Mouse (Mus musculus) forebrain, embryonic 11.5 days (tissue): ENCODE measurements around the gene Olfr819. TPM values are rescaled to one million over a fixed set of nuclear protein-coding genes. Genes with fewer than 3 reads are reported as not detected.

Experiments
- ATAC-seq: fragments of 200-750 bp; cut with Nextera tagmentation; replicated peaks from 2 replicates; pipeline ENCODE4 v1.8.0; 2017; ENCODE audit warnings: moderate TSS enrichment; ENCODE audit not compliant: low FRiP score
- DNase-seq: peaks from one replicate; pipeline ENCODE4 v3.0.0-alpha.2; 2017; ENCODE audit warnings: low spot score
- H3K27ac ChIP-seq: fragments of 300-500 bp; sonication (generic); 2 replicates; pipeline ENCODE4 v1.5.1; 2014; ENCODE audit warnings: low read depth, low read length
- H3K27me3 ChIP-seq: fragments of 300-500 bp; sonication (generic); 2 replicates; pipeline ENCODE4 v1.6.1; 2014; ENCODE audit warnings: mild to moderate bottlenecking, low read length, mixed read lengths; ENCODE audit not compliant: control insufficient read depth, insufficient read depth
- H3K36me3 ChIP-seq: fragments of 300-500 bp; sonication (generic); 2 replicates; pipeline ENCODE4 v1.6.1; 2014; ENCODE audit warnings: mild to moderate bottlenecking, low read length, moderate library complexity, mixed read lengths; ENCODE audit not compliant: control insufficient read depth, insufficient read depth
- H3K4me1 ChIP-seq: fragments of 300-500 bp; sonication (generic); replicated peaks from 2 replicates; pipeline ENCODE4 v1.6.1; 2014; ENCODE audit warnings: low read length, mixed read lengths; ENCODE audit not compliant: control insufficient read depth, insufficient read depth
- H3K4me2 ChIP-seq: fragments of 300-500 bp; sonication (generic); 2 replicates; pipeline ENCODE4 v1.6.1; 2014; ENCODE audit warnings: low read depth, mild to moderate bottlenecking, low read length, moderate library complexity, mixed read lengths; ENCODE audit not compliant: severe bottlenecking
- H3K4me3 ChIP-seq: fragments of 300-500 bp; sonication (generic); 2 replicates; pipeline ENCODE4 v1.5.1; 2014; ENCODE audit warnings: low read depth, low read length
- H3K9ac ChIP-seq: fragments of 300-500 bp; sonication (generic); 2 replicates; pipeline ENCODE4 v1.6.1; 2014; ENCODE audit warnings: low read length
- H3K9me3 ChIP-seq: fragments of 300-500 bp; sonication (generic); 2 replicates; pipeline ENCODE4 v1.6.1; 2016; ENCODE audit warnings: low read length, mixed read lengths; ENCODE audit not compliant: control insufficient read depth
- WGBS: fragments of 180-500 bp; shearing (Covaris S2); extraction: QIAGEN DNeasy Blood & Tissue Kit; methylation state at CpG from one replicate; pipeline ENCODE4 v1.1.7; 2014; 5-methylcytosine and 5-hydroxymethylcytosine counted together
- polyA plus RNA-seq: library from polyadenylated mRNA; unstranded; fragments of >200 nt; fragmentation: Nextera tagmentation; extraction: Ambion mirVana; gene quantifications from 2 replicates; pipeline ENCODE4 v1.2.1, GENCODE M21; 2014

Gene Olfr819
- polyA plus RNA-seq, 1 experiment from 2014 or later, result not detected

GRCm38 (mm10) chr10:129949000-129949399 is 18.1 kb downstream of the Olfr819 start, which contains the start of gene Olfr818:
TSS of gene Olfr818 (minus strand) at chr10:129949100.
- Histone ChIP-seq H3K27me3 (no peaks in the 10 kb centered on the region), H3K27ac (no peak within 1 kb of the TSS), H3K36me3 (no peaks in the 10 kb centered on the region), H3K4me2 (no peak within 1 kb of the TSS), H3K9ac (no peak within 1 kb of the TSS), H3K9me3 (no peaks in the 10 kb centered on the region), H3K4me1 (no peaks in the 10 kb centered on the region), H3K4me3 (no peak within 1 kb of the TSS)
- no peak for ATAC-seq
- WGBS, result 93% methylated on average over 2 of the region's 2 CpGs
- no peak for DNase-seq

- 76% methylated on average over 1 of the region's 1 CpGs for WGBS
- no peaks in the 10 kb centered on the region for H3K9me3 ChIP-seq
- H3K36me3 ChIP-seq, result no peaks in the 10 kb centered on the region
Observed at GRCm38 (mm10) chr10:129915497-129915896, 51.6 kb downstream of the Olfr819 start, which contains the start of gene Olfr816. TSS of gene Olfr816 (minus strand) at chr10:129915597.

More at GRCm38 (mm10) chr10:129915497-129915896, 51.6 kb downstream of the Olfr819 start, which contains the start of gene Olfr816:
- no peak within 1 kb of the TSS for H3K4me3 ChIP-seq
- ATAC-seq, result no peak
- no peak within 1 kb of the TSS for H3K9ac ChIP-seq
- no peaks in the 10 kb centered on the region for H3K27me3 ChIP-seq
- no peak within 1 kb of the TSS for H3K4me2 ChIP-seq
- no peak within 1 kb of the TSS for H3K27ac ChIP-seq
- no peak for DNase-seq
- no peaks in the 10 kb centered on the region for H3K4me1 ChIP-seq

Other genes starting within 250 kb of the Olfr819 start
- gene Olfr805, start 237.9 kb downstream of the Olfr819 start, polyA plus RNA-seq, result not detected in 2 replicates
- gene Olfr806, start 225.3 kb downstream of the Olfr819 start, polyA plus RNA-seq, result not detected in 2 replicates
- gene Olfr807, start 209.5 kb downstream of the Olfr819 start, polyA plus RNA-seq, result not detected in 2 replicates
- gene Olfr808, start 201.8 kb downstream of the Olfr819 start, polyA plus RNA-seq, result not detected in 2 replicates
- not detected in 2 replicates for gene Olfr809, start 192.6 kb downstream of the Olfr819 start, polyA plus RNA-seq
- gene Olfr810, start 172.3 kb downstream of the Olfr819 start, polyA plus RNA-seq, result not detected in 2 replicates
- not detected in 2 replicates for gene Olfr811, start 162.9 kb downstream of the Olfr819 start, polyA plus RNA-seq
- not detected in 2 replicates for gene Olfr812, start 121.2 kb downstream of the Olfr819 start, polyA plus RNA-seq
- gene Olfr813, start 111.9 kb downstream of the Olfr819 start, polyA plus RNA-seq, result not detected in 2 replicates
- gene Olfr814, start 87.4 kb downstream of the Olfr819 start, polyA plus RNA-seq, result not detected in 2 replicates
- gene Olfr815, start 61.4 kb downstream of the Olfr819 start, polyA plus RNA-seq, result not detected in 2 replicates
- not detected in 2 replicates for gene Olfr816, start 51.7 kb downstream of the Olfr819 start, polyA plus RNA-seq
- gene Olfr818, start 18.2 kb downstream of the Olfr819 start, polyA plus RNA-seq, result not detected in 2 replicates
- gene Olfr247, start 8.9 kb upstream of the Olfr819 start, polyA plus RNA-seq, result not detected in 2 replicates
- not detected in 2 replicates for gene Gm10310, start 17.8 kb upstream of the Olfr819 start, polyA plus RNA-seq
- gene Olfr820, start 45.4 kb upstream of the Olfr819 start, polyA plus RNA-seq, result not detected in 2 replicates
- gene Olfr821, start 63.1 kb upstream of the Olfr819 start, polyA plus RNA-seq, result not detected in 2 replicates
- gene Olfr822, start 103.9 kb upstream of the Olfr819 start, polyA plus RNA-seq, result not detected in 2 replicates
- gene Olfr823, start 148.1 kb upstream of the Olfr819 start, polyA plus RNA-seq, result not detected in 2 replicates
- not detected in 2 replicates for gene Olfr824, start 162.7 kb upstream of the Olfr819 start, polyA plus RNA-seq
- gene Olfr825, start 199.5 kb upstream of the Olfr819 start, polyA plus RNA-seq, result not detected in 2 replicates
- not detected in 2 replicates for gene Olfr826, start 216.9 kb upstream of the Olfr819 start, polyA plus RNA-seq
- not detected in 2 replicates for gene Olfr827, start 247.1 kb upstream of the Olfr819 start, polyA plus RNA-seq